Mouse (Mus musculus): ENCODE data around the gene G6pc2.

DNA sequence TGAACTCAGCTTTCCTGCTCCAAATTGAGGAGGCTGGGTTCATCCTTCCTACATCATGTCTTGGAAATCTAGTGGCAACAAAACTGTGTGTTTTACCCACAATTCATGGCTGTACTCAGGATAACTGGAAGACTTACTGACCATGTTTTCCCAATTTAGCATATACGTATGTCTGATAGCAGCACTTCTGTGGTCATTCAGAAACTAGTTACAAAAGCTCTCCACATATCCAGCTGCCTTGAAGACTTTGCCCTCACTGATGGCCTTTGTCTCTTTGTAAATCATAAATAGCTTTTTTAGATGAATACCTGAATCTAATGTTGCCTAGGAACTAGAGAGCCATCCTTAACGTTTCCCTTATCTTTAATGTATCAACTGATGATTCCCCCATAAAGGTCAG, 19.3 kb downstream of the G6pc2 start:
- TF ChIP-seq CTCF (IDR thresholded peaks at IDR 0.05; ENCODE audit: low read depth) (no peak), EP300 (IDR thresholded peaks at IDR 0.05; ENCODE audit: low read depth) (no peak)
